Mouse (Mus musculus) bone marrow macrophage, adult 2 months (primary cell): ENCODE data around the gene Astn1. TPM values are rescaled to one million over a fixed set of nuclear protein-coding genes. Genes with fewer than 3 reads are reported as not detected.

ENCODE experiments used
- H3K27ac ChIP-seq: 2 replicates; pipeline ENCODE4 v1.5.1; 2012; ENCODE audit warnings: low read depth, low read length; ENCODE audit not compliant: insufficient read depth
- H3K4me1 ChIP-seq: 2 replicates; pipeline ENCODE4 v1.6.1; 2012; ENCODE audit warnings: low read length; ENCODE audit not compliant: control insufficient read depth, insufficient read depth
- H3K4me3 ChIP-seq: 2 replicates; pipeline ENCODE4 v1.5.1; 2012; ENCODE audit warnings: mild to moderate bottlenecking, low read length, moderate library complexity; ENCODE audit not compliant: insufficient read depth
- CTCF ChIP-seq: IDR thresholded peaks from 2 replicates; pipeline ENCODE4 v1.5.1; 2012; ENCODE audit warnings: low read depth, mild to moderate bottlenecking, low read length, moderate library complexity
- POLR2A ChIP-seq: IDR thresholded peaks from 2 replicates; pipeline ENCODE4 v1.6.1; 2012; ENCODE audit warnings: mild to moderate bottlenecking, low read depth, low read length, borderline replicate concordance
- polyA plus RNA-seq: library from polyadenylated mRNA; stranded (reverse); fragments of >200 nt; gene quantifications from 2 replicates; pipeline ENCODE4 v1.2.4, GENCODE M21; 2012; ENCODE audit not compliant: missing spikeins, insufficient read depth, insufficient read length

The Astn1 gene
- polyA plus RNA-seq, 1 experiment = not detected

- TF ChIP-seq CTCF (no peak), POLR2A (no peak)
- no peaks in the 10 kb centered on the region for H3K4me1 ChIP-seq
- no peak overlapping the region for H3K4me3 ChIP-seq
- no peak overlapping the region for H3K27ac ChIP-seq
Measured at GRCm38 (mm10) chr1:158653808-158654520, 291.9 kb downstream of the Astn1 start.

GRCm38 (mm10) chr1:158654571-158655205 is 292.6 kb downstream of the Astn1 start:
- no peaks in the 10 kb centered on the region for H3K4me1 ChIP-seq
- H3K27ac ChIP-seq = no peak overlapping the region
- no peak overlapping the region for H3K4me3 ChIP-seq
- TF ChIP-seq CTCF = no peak
- no peak for TF ChIP-seq POLR2A

DNA sequence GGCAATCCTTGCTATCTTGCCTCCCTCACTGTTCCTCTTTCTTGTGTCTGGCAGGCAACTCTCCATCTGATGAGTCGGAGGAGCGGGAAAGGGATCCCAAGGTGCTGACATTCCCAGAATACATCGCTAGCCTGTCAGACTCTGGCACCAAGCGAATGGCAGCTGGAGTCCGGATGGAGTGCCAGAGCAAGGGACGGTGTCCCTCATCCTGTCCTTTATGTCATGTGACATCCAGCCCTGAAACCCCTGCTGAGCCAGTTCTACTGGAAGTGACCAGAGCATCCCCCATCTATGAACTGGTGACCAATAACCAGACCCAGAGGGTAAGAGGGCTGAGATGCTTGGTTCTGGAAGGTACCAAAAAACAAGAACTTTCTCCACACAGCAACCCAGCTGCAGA is 294.9 kb downstream of the Astn1 start:
- no peaks in the 10 kb centered on the region for H3K4me1 ChIP-seq
- H3K27ac ChIP-seq = no peak overlapping the region
- no peak overlapping the region for H3K4me3 ChIP-seq
- TF ChIP-seq CTCF (no peak), POLR2A (no peak)

- no peak for TF ChIP-seq POLR2A
- no peak for TF ChIP-seq CTCF
- no peaks in the 10 kb centered on the region for H3K4me1 ChIP-seq
- H3K4me3 ChIP-seq = no peak overlapping the region
- no peak overlapping the region for H3K27ac ChIP-seq
Measured at GRCm38 (mm10) chr1:158666001-158666400, 303.9 kb downstream of the Astn1 start.

DNA sequence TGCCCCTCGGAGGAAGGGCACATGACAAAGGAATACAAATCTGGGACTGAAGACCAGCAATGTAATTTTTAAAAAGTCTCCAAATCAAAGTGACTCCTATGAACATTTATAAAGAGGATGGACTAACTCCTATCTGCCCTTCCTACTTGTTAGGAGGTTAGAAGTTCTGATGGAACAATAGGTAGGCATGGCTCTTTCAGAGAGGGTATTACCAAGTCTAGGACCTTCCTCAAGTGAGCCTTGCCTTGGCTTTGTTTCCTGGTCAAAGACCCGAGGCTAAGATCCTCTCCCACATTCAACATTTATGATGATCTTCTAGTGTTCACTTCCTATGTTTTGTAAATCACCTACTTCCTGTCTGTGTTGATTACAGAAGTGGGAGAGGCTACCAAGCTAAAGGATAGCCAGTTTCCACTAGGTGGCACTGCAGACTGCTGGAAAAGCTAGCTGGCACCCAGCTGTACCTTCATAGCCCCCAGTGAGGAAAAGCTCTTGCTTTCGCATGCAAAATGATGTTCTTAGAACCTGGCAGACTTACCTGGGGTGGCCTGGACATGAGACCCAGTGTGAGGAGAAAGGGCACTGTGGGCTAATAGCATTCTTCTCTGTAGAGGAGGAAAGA is 308.0 kb downstream of the Astn1 start:
- Histone ChIP-seq H3K27ac (no peak overlapping the region), H3K4me1 (no peaks in the 10 kb centered on the region), H3K4me3 (no peak overlapping the region)
- no peak for TF ChIP-seq POLR2A
- peak; percentile 67 for TF ChIP-seq CTCF

DNA sequence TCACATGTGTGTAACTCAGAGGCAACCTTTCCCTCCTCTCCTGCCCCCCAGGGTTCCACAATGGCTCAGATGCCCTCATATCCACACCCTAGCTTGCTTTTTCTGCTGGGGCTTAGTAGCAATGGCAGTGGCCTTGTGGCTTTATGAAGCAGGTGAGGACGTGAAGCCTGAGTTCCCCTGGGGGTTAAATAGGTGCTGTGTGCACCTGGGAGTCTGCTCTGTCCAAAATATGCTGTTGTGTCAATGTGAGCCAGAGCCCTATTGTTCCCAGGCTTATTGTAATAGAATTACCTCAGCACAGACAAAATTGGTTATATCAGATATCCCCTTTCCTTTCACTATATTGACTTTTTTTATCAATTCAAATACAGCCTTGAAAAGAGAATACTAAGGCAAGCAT is 325.7 kb downstream of the Astn1 start:
- Histone ChIP-seq H3K27ac (no peak overlapping the region), H3K4me1 (no peaks in the 10 kb centered on the region), H3K4me3 (no peak overlapping the region)
- TF ChIP-seq CTCF (no peak), POLR2A (no peak)

DNA sequence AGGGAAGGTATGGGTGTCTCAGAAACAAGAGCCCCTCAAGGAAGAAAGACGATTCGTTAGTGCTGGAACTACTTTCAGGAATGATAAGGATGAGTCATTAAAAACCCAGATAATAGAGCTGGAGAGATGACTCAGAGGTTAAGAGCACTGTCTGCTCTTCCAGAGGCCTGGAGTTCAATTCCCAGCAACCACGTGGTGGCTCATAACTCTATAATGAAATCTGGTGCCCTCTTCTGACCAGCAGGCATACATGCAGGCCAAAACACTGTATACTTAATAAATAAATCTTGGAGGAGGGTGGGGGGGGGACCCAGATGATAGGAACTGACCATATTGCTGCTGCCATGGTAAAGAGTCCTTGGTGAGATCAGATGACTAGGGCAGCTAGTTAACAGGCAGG is 335.4 kb downstream of the Astn1 start:
- no peaks in the 10 kb centered on the region for H3K4me1 ChIP-seq
- TF ChIP-seq POLR2A (no peak), CTCF (no peak)
- no peak overlapping the region for H3K4me3 ChIP-seq
- no peak overlapping the region for H3K27ac ChIP-seq

DNA sequence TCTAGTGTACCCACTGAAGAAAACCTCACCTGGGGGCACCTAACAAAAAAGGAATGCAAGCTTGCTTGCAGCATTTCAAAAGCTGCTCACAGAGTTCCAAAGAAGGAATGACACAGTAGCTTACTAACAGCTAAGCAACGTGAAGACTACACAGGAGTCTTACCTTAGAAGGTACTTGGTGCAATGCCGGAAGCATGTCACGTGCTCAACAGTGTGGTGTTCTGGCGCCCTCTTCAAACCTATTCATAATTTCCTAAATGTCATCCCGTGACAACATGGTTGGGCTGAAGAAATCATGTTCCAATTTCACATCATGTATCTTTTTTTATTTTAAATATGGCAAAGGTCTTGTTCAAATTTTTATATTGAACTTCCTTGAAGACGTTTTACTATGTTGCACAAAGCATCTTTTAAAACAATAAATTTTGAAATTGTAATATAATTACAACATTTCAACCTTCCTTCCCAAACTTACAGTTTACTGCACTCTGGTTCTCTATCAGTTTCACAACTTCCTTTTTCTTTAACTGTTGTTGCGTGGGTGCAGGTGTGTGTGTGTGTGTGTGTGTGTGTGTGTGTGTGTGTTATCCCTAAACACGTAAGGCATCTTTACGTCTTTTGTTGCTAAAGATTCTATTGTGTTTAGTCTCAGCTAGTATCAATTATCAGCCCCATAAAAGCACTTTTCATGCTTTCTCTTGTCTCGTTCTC is 335.9 kb downstream of the Astn1 start:
- Histone ChIP-seq H3K4me1 (no peaks in the 10 kb centered on the region), H3K4me3 (no peak overlapping the region), H3K27ac (no peak overlapping the region)
- TF ChIP-seq POLR2A (no peak), CTCF (no peak)

DNA sequence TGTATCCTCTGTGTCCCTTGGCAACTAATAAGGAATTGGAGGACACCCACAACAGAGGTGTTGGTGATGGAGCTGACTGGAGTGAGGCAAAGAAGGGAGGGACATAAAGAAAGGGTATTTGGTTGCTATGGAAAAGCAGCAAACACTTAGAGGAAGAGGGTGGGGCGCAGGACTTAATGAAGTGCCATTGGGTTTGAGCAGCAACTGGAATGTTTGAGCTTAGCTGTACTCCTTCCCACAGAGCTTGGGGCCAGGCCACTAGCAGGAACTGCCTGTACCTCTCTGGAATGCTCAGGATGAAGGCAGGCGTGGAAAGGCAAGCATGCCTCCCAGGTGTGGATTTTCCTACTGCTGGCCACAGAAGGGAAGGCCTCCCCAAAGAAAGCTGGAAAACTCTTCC is 337.2 kb downstream of the Astn1 start:
- TF ChIP-seq POLR2A (no peak), CTCF (no peak)

DNA sequence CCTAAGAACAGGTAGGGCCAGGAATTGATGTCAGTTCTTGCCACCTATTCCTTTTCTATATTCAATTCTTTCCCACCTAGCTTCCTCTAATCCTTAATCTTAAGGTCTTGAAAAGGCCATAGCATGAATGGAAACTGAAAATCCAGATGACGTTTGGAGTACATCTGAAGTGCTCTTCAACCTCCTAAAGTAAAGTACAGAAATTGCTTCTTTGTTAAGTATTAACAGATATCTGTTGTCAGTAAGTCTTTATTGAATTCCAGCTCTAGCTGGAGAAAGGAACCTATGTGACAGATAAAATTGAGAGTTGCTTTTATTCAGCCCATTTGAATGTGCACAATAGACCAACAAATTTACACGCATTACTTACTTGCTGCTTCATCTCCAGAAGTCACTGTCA is 338.1 kb downstream of the Astn1 start:
- Histone ChIP-seq H3K27ac (no peak overlapping the region), H3K4me3 (no peak overlapping the region), H3K4me1 (no peaks in the 10 kb centered on the region)
- TF ChIP-seq POLR2A (no peak), CTCF (no peak)

More for the DNA sequence above, 337.2 kb downstream of the Astn1 start:
- H3K4me1 ChIP-seq = no peaks in the 10 kb centered on the region
- H3K27ac ChIP-seq = no peak overlapping the region
- H3K4me3 ChIP-seq = no peak overlapping the region
